Mouse (Mus musculus) adrenal gland (tissue): ENCODE measurements around the gene Atp5k.

Source experiments
- intact Hi-C: fragments of 180-260 bp; cut with DNase I; formaldehyde crosslinking; loops from one replicate; pipeline ENCODE4 v1.15.1; 2025

Atp5k gene

DNA sequence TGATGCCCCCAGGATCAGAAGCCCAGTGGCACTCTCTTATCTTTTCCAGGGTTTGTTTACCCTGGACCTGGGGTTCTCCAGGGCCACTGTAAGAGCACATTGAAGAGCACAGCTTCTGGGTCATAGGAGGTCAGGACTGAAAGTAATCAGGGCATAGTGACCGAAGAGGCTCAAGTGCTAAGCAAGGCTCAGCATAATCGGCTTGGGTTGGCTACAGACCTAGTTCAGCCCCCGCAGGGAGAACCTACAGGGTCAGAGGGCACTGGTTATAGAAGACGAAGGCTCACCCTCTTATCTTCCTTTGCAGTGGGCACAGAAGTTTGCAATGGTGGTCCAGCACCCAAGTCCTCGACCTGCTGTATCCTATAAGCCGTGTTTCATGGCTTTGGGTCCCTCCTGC is 3.1 kb downstream of the Atp5k start:
- intact Hi-C loops: loop anchor here (5.0 kb wide), 1 partner anchor 236 kb away; the partner anchor contains the start of gene Dgkq

DNA sequence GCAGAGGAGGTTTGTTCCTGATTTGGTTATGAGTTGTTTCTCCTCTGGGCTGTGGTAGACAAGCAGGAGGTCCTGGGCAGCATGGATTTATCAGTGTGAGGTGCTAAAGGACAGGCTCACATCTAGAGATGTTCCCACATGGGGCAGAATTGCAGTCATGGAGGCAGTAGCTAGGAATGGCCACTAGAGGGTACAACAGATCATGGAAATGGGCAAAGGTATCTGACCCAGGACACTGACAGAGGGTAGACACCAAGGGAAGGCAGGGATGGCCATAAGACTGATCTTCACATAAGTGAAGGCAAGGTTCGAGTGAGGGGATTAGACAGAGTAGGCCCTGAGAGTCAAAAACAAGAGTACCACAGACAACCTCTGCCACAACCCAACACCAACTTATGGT is 7.1 kb downstream of the Atp5k start:
- intact Hi-C loops: loop anchor here (5.0 to 10.0 kb wide), 2 partner anchors 225 to 298 kb away; no protein-coding TSS in a partner anchor

DNA sequence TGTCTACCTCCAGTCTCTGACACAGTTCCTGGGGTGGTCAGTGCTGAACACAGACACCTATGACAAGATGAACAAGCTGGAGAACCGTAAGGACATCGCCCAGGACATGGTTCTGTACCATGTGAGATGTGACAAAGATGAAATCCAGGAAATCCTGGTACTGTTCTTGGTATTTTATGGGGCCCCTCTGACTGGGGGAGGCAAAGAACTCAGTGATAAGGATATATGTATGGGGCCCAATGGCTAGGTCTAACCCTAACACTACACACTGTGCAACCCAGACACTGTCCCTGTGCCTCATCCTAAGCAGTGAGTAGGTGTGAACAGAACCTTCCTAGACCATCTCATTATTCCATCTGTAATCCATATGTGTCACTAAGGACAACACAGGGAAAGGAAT is 10.8 kb downstream of the Atp5k start:
- intact Hi-C loops: loop anchor here (10.0 kb wide), 1 partner anchor 301 kb away; no protein-coding TSS in a partner anchor

DNA sequence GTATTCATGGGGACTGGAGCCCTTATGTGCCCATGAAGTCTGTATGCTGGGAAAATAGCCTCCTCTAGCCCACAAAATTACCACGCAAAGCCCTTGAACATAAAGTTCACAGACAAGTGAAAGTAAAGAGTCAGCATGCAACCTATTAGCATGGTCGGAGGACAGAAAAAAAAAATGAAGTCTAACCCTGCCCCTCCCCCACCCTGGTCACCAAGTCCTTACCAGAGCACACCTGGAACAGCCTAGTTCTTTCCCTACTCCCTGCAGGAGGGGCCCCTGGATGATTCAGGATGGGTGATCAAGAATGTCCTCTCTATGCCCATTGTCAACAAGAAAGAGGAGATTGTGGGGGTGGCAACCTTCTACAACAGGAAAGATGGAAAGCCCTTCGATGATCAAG is 11.5 kb downstream of the Atp5k start:
- intact Hi-C loops: loop anchor here (10.0 kb wide), 1 partner anchor 302 kb away; no protein-coding TSS in a partner anchor

DNA sequence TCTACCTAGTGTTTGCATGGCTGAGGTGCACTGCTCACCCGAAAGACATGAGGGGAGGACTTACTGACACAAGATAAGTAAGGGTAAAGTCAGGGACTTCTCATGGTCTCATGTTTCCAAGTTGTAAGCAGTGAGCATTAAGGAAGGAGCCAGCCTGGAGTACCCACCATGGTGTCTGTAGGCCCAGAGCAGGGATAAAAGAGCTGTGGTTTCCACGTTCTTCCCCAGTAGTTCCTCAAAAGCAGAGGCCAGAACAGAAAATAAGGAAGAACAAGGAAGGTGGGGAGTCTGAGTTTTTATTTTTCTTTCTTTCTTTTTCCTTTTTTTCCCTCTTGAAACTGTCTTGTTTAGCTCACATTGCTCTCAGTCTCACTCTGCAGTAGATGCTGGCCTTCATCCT is 19.5 kb downstream of the Atp5k start:
- intact Hi-C loops: no loop called here

DNA sequence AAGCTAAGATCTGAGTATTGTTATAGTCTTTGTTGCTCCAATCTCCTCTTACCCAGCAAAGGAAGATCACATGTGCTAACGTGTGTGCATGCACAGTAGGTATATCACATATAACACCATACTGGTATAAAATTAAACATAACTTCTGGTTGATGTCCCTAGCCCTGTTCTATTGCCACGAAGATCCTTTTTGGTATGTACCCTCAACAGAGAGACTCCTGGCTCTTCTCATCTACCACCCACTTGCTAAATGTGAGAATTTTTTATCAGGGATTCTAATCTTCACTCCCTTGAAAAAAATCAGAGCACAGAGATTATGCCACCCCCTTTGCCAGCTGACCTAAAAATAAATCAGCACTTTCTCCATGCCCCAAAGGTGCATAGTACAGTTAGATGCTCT is 27.3 kb downstream of the Atp5k start:
- intact Hi-C loops: no loop called here

DNA sequence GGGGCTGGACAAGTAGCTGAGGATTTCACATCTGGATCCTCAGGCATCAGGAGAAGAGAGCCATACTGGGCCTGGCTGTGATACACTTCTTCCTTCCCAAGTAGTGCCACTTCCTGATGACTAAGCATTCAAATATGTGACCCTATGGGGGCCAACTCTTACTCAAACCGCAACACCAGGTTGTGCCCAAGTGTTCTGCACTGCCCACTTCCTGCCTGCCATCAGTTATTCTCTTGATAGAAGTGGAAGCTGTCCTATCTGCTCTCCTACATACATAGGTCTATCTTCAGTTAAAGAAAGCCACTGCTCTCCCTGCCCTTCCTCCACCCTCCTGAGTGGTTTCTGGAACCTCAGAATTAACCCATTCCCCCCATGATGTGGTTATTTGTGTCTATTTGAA is 28.8 kb downstream of the Atp5k start:
- intact Hi-C loops: no loop called here

DNA sequence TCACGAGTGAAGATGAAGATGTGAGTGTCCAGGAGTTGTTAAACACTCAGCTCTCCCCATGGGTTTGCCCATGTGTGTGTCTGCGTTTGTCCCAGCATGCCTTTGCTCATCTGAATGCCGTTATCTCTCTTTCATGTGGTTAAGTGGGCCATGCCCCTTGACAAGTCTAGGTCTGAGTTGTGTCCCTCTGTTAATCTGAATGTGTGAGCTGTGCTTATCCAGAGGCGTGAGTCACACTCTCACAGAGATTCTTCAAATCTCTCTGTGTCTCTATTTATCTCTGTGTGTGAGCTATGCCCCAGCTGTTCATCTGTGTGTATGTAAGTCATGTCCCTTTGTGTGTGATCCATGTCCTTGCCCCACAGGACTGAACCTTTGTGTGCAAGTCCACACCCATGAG is 30.8 kb downstream of the Atp5k start:
- intact Hi-C loops: no loop called here

DNA sequence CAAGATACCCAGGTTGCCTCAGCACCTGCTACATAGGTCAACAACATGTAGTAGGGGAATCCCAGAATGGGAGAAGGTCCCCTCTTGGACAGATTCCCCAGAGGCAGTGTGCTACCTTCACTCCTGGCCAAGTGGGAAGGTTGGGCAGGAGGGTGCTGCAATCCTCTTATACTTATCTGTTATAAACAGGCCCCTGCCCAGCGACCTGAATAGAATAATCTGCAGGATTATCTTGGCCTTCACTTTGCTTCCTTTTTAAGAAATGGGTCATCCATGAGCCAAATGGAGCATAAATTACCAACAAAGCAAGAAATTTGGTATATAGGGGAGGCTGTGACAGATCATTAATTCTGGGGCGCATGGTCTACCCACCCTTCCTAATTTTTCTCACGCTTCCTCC is 44.5 kb downstream of the Atp5k start:
- intact Hi-C loops: no loop called here

DNA sequence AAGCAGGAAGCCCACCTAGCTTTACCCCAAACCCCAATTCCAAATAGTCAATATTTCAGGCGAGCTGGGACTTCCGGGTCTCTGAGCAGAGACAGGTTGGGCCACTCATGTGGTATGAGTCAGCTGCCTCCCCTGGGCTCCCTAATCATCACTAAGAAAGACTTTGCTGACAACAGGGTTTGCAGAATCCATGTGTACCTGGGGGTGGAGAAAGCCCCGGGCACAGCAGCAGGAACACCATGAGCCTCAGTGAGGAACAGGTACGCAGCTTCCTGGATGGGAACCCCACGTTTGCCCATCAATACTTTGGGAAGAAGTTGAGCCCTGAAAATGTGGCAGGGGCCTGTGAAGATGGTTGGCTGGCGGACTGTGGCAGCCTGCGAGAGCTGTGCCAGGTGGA is 46.0 kb downstream of the Atp5k start, which contains the start of gene Pde6b:
Pde6b (plus strand) TSS at position 191 of the 400 bp plus-strand sequence.
- intact Hi-C loops: no loop called here

DNA sequence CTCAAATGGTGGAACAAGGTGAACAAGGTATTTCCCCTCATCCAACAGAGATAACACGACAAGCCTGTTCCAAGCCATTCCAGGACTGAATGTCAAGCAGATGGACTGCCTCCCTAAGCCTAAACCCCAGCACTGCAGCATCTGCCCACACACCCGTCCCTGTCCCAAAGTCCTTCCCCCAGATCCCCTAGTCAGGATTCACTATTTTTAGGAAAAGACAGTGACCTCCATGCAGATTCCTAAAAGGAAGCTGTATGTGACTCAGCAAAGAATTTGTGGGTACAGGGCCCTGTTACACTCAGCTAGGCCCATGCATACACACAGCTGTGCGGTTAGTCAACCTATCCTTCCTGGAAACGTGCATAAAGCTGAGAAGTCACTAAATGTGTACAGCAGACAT is 47.8 kb downstream of the Atp5k start:
- intact Hi-C loops: no loop called here

DNA sequence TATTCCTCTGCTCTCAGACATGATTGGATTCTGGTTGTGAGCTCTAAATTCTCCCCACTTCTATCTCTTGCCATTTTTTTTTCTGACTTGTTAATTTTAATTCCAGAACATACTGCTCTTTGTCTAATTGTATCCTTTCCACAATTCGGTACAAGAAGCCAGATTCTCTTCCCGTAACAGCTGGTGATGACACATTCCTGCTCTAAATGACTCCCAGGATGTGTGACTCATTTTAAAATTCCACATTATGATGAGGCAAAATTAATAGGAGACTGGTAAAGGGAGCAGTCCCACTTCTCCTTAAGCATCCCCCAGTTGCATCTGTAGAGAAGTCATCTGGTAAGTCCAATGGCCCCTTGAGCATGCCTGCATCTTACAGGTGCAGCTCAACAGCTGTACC is 48.6 kb downstream of the Atp5k start:
- intact Hi-C loops: no loop called here
